Mouse (Mus musculus) testis, postnatal 10 days (tissue): ENCODE results near the gene Znhit6.

Experiments
- DNase-seq: peaks from one replicate; pipeline ENCODE4 v3.0.0; 2021; ENCODE audit warnings: low spot score

Gene Znhit6

DNA sequence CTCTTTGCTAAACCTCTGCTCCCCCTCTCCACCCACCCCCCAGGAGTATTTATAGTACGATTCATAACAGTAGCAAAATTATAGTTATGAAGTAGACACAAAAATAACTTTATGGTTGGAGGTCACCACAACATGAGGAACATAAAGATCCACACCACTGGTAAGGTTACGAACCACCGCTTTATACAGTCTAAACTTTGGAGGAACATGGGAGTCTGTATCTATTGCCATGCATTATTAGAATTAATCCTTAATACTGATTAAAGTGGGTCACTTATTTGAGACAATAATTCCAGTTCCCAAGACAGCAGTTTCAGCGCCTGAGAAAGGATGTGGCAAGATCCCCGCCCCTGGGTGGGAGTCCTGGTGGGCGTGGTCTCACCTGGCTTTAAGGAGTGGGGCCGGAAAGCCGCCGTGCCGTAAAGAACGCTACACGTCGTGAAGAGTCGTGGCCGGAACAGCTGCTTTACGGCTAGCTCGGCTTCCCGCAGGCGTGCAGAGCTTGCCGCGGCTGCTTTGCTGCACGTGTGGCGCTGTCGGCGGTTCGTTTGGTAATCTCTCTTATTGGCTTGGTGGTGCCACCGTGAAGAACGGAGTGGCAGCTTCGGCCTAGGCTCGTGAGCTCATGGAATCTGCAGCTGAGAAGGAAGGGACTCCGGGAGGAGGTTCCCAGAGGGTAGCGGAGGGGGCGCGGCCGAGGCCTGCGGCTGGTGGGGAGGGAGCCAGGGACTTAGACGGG is at the start of gene Znhit6:
Gene Znhit6 (plus strand): TSS at position 463 of the 739 bp plus-strand sequence.
- peak; percentile 97 for DNase-seq

DNA sequence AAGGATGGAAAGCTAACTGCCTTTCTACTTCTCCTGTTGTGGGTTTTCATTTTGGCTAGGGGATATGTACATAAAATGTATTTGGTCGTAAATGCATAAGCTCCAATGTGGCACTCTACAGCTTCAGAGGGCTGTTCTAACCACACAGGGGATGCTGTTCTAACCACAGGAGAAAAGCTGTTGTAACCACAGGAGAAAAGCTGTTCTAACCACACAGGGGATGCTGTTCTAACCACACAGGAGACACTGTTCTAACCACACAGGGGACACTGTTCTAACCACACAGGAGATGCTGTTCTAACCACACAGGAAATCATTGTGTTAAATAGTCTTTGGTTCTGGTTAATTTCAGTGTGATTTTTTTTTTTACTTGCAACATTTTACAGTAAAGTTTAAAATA is 38.1 kb upstream of the Znhit6 start:
- no peak for DNase-seq

DNA sequence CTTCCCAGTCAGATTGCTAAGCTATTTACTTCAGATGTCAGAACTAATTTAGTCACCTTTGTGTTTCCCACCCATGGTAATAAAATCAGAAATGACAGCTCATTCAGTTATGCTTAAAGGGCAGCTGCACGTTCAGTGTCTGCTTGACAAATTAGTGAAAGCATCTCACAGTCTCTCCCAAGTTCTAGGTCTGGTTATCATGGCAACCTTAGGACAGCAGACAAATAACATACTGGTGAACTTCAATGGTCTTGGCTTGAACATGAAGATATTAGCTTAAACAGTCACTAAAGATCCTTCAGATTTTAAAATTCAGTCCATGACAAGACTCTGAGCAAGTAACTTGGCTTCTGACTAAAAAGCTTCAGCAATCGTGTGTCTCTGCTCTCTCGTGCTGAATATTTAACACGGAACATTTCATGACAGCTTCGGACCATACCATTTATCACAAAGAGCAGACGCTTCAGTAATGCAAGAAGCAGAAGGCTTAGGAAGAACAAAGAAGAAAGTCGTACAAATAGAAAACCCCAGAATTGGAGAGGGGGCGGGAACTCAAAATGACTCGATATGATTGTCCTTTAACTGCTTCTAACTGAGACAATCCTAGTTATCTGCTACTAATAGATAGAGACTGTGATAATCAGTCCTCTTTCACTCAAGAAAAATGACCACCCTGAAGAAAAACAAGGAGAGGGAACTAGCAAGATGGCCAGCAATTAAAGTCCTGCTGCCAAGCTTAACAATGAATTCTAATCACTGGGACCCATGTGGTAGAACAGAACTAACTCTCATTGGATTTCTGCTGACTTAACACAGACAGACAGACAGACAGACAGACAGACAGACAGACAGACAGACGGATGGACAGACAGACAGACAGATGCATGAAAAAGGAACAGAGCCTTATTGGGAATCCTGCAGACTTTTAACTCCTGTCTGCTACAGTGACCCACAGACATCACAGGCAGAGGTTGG is 27.3 kb upstream of the Znhit6 start:
- DNase-seq: no peak

DNA sequence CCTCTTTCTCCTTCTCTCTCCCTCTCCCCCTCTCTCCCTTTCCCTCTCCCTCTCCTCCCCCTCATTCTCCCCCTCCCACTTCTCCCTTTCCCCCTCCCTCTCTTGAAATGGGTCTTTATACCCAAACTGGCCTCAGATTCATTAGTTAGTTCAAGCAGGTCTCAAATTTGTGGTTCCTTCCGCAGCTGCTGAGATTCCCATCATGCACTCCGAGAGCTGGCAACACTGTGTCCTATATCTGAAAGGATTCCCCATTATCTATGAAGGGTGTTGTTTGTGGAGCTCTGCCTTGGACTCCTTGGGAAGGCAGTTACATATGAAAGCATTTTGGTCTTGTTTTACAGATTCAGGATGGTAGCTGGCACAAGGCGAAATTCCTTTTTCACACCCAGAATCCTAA is 25.8 kb upstream of the Znhit6 start:
- no peak for DNase-seq

DNA sequence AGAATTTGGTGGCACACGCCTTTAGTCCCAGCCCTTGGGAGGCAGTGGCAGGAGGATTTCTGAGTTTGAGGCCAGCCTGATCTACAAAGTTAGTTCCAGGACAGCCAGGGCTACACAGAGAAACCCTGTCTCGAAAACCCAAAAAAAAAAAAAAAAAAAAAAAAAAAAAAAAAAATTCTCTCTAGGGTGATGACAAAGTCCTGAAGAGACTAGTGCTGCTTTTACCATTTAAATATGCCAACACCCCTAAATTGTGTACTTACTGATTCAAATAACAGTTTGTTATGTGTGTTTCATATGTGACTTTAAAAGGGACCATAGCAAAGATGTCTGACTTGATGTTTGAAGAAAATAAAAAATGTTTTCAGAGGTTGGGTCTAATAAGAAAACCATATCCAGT is 21.6 kb upstream of the Znhit6 start:
- no peak for DNase-seq

DNA sequence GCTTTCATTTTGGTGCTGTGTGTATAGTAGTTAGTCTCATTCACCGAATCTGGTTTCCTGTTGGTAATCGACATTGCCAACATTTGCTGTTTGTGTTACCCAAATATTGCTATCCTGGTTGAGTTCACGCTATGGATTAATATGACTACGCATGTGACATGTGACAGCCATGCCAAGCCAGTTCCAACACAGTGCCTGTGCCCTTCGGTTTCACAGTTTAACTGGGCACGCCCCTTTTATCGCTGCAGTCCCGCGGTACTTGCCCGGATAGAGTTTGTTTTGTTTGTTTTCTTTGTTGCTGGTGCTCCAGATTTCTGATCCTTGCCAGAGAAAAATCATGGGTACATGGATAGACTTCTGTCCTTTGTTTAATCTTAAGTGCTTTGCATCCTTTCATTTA is 19.8 kb upstream of the Znhit6 start:
- no peak for DNase-seq

DNA sequence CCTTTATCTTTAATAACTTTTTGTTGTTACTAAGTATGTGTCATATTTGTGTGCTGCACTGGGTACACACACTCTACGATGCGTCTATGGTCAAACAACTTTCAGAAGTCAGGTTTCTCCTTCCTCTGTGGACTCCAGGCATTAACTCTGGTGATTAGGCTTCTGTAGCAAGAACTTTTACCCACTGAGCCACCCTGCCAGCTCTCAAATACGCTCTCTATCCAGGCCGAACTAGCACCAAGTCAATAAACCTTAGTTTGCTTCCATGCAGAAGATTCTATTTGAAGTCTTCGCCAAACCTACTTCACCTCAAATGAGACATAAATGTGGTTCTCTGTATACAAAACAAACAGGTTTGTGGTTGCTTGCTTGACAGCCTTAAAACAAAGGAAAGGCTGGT is 16.3 kb upstream of the Znhit6 start:
- no peak for DNase-seq

DNA sequence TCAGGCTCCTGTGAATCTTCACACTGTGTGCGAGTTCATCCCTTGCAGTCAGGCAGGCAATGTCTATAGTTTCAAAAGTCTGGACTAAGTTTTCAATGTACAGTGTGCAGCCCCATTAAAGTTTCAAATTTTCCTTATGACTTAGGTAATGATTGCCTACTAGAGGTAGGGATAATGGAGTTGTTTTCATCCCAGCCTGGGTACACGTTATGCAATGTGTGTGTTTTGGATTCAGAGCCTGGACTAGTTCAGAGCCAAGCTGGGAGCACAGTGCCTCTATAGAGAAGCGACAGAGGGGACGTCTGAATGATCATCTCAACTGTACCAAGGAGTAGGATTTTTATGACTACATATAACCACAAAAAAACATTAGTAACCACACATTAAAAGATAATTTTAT is 15.9 kb upstream of the Znhit6 start:
- no peak for DNase-seq

DNA sequence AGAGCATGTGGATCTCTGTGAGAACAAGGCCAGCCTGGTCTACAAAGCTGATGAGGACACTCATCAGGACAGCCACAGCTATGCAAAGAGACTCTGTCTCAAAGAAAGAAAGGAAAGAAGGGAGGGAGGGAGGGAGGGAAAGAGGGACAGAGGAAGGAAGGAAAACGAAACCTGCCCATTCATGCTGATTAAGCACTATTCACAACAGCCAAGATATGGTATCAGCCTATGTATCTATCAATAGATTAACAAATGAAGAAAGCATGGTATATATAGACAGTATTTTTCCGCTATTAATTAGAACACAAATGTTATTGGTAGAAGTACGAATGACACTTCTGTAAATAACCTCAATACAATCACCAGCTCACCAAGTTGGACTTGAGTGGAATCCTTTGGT is 1.5 kb upstream of the Znhit6 start:
- no peak for DNase-seq

DNA sequence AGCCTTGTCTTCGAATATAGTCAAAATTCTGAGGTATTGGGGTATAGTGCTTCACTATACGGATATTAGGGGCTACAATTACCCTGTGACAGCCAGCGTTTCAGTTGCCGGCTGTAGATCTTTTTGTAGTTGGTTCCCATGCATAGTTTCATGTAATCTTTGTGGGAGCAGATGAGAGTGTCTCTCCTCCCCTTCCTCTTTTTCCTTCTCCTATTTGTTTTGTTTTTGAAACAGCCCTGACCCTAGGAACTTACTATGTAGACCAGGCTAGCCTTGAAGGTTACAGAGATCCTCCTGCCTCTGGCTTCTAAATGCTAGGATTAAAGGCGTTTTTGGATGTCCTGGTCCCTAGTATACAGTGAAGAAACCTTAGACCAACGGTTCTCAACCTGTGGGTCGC is 665 bp upstream of the Znhit6 start:
- DNase-seq: no peak

DNA sequence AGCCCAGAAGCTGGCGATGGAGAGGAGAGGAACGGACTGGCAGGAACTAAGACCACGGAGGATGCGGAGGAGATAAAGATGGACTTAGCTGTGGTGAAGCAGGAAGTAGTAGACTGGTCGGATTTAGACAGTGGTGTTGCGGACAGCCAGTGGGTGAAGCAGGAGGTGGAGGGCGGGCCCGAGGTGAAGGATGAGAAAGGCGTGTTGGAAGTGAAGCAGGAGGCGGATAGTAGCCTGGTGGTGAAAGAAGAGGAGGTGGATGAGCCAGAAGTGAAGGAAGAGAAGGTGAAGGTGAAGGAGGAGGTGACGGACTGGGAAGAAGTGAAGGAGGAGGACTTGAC is 447 bp downstream of the Znhit6 start:
- no peak for DNase-seq

DNA sequence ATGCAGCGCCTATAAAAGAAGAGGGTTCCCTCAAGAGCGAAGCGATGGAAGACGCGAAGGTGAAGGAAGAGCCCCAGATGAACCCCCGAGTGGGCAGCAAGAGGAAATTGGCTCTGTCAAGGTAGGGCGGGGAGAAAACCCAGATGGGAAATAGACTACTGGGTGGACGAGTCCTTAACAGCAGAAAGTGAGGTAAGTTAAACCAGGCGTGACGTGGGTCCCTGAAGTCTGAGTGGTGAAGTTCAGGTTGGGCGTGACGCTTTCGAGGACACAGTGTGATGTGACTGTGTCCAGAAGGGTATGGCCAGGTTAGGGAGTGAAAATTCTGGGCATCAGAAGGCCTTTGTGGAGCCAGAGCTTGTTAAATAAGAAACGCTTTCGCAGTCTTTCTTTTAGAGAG is 871 bp downstream of the Znhit6 start:
- no peak for DNase-seq

DNA sequence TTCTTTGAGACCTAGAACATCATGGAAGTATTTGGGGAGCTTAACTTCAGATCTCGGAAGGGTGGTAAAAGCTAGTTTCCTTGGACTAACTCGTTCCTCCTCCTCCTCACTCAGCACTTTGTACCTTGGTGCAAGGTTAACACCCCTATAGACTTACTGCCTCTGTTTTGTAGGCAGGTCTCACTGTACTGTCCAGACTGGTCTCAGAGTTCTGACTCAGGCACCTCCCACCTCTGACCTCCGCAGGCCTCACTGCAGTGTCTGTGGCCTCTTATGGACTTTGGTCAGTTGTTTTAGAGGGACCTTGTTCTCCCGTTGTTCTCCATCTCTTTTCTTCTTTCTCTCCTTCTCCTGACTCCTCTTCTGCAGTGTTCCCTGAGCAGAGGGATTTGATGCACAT is 7.0 kb downstream of the Znhit6 start:
- DNase-seq: no peak

DNA sequence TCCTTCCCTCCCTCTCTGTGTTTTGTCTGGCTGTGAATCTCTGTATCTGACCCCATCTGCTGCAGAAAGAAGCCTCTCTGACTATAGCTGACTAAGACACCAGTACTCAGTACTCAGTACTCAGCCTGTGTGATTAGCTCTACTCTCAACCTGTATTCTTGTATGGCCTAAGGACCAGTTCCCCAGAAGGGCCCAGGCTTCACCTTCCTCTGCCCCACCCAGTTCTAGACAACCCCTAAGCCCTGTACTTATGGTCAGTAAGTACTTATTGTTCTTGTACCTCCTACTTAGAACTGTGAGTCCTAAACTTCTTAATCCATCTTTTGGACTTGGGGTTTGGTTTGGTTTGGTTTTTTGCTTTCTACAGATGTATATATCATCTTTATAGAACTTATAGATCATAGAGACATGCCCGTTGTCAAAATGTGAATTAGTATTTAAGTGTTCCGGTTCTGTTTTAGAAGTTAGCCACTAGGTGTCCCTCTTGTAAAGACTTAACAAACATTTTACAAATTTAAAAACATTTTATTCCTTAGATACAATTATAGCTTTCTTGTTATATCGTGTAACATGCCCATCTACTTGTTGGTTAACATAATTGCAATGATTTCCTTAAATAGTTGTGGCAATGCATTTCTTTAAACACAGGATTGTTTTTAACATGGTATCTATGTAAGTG is 7.7 kb downstream of the Znhit6 start:
- DNase-seq: no peak

DNA sequence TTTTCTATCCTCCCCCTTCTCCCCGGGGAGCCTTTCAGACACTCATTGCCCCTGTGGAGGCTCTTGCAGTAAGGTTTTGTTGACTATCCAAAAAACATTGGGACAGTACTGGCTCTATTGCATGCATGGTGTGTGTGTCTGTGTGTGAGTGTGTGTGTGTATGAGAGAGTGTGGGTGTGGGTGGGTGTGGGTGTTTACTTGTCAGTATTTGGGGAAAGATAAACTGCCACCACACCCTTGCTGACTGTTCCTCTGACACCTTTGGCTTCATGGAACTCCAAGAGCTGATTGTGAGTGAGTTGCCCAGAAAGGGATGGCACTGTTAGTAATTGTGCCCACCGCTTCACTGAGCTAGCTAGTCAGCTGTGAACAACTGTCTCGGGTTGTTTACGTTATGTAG is 14.6 kb downstream of the Znhit6 start:
- no peak for DNase-seq

DNA sequence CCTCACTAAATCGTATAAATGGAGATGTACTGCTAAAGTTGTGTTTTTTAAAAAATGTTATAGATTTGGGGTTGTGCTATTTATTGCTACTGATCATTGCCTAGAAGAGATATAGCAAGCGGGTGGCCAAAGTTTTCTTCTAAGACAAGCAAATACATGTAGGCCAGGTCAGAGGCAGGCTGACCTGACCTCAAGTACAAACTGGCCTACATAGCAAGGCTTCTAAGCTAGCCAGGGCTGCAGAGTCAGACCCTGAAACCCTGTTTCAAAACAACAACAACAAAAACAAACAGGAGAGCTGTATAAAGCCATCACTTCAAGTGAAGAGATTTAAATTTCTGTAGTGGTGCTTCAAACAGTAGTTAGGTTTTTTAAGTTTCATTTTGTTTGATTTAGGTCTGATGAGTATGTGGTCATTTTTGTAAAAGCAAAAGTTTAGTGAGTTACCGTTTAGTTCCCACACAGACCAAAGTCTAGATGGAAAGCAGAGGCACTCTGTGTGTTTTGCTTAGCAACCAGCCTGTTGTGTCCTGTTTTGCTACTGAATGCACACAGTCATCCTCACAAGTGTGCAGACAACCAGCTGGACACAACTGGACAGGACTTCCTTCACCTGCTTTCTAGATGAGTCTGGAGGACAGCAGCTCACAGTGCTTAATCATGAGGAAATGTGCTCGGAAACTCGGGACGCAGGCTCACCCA is 16.0 kb downstream of the Znhit6 start:
- DNase-seq: no peak

DNA sequence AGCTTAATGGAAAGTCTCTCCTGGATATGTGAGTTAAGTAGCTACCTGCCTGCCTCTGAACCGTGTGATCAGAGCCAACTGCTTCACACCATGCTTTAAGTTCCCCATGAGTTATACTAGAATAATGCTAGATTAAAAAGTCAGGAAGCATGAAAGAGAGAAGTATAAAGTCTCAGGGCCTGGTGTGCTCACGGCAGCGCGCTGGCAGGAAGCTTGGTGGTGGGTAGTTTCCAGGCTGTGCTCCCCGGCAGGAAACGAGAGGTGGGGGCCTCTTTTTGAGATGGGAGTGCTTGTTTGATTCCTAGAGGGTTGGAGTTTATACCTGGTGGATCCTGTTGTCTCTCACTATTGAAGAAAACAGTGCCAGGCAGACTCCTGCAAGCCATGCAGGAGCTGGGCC is 19.3 kb downstream of the Znhit6 start:
- DNase-seq: no peak

DNA sequence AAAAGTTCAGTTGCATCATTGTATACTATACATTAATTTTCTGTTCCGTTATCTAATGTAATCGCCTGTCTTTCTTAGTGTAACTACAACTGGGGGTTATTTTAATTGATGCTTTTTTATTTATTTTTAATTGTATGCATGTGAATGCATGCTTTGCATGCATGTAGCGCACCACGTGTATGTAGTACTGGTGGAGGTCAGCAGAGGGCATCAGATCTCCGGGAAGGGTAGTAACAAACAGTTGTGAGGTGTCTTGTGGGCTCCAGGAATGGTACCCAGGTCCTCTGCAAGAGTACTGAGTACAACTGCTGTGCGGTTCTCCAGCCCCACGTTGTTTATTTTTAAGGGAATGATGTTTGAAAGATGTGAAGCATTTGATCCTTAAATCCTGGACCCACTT is 23.1 kb downstream of the Znhit6 start:
- DNase-seq: no peak

DNA sequence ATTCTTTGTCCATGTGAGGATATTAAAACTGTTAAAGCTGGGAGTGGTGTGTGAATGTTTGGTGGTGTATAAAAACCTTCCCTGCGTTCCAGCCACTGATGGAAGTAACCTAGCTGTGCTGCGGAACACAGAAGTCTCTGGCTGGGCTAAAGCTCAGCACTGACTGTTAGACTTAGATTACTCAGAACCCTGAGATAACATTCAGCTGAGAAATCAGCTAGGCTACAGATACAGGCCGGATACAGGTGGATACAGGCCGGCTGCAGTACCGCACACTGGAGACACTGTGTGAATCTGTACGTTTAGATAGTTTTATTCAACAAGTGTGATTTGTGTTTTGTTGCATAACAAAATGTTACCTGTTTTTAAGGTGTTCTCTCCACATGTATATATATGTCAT is 24.8 kb downstream of the Znhit6 start:
- DNase-seq: no peak

DNA sequence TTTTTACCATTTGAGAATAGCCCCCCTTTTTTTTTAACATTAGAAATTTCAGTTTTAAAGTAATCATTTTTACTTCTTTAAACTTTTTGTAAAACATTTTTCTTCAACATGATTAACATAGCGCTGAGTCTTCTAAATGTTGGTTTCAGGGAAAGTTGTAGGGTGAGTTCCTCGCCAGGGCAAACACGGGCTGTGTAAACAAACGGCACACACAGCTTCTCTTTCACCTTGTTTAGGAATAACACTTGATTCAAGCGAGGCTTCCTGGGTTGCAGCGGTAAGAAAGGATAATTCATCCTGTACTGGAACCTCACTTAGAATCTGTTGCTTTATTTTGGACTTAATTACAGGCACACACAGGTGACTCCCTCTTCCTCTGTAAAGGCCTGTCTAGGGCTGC is 25.3 kb downstream of the Znhit6 start:
- no peak for DNase-seq

DNA sequence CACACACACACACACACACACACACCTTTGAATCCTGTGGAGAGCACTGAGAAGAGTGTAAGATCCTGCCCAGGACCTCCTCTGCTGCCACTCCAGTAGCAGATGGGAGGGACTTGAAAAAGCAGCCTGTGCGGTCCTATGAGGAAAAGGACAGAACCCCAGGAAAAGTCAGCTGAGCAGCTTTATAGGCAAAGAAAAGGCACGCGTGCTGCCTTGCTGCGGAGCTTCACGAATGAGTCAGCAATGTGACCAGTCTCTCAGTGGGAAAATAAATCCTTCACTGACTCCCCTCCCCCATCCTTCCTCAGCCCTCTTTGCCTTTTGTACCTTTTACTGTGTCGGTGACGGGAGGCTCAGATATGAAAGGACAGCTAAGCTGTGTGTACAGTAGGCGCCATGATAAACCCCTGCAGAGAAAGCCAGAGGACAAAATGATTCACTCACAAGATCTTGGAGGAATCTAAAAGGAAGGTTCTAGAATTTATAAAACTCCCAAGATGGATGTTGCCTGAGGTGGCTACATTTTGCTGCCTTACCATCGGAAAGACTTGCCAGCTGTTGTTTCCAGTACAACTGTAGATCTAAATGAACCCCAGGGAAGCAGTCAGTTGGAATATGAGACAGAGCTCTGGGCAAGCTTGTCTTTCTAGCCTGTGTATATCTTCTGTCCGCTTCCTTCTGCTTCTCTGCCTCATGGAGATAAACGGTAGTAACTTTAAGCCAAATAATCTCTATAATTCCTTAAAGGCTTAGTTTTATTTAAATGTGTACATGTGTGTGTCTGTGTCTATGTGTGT is 26.6 kb downstream of the Znhit6 start:
- DNase-seq: no peak
